32 mouse cellular contexts compared by ENCODE assay signal in the genomic region with DNA sequence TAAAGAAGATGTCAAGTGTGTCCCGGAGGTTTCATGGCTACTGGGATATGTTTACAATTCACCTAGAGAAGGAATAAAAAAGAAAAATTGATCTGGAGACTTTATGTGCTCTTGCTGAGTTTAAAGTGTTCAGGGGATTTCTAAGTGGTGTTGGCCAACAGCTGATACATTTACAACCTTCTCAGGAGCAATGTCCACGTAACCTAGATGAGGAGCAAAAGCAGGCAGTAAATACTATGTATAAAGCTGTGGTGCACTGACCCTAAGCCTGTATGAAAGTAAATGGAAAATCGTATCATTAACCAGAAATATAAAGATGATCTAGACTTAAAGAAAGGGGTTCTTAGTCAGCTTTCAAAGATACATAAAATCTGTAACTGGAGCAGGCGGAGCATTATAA.
"Had no signal": no experiment of that assay in that cellular context is flagged by ENCODE, and none has a peak within 500 bp of the region (broad histone marks: within the 10 kb centered on the region; RNA-seq: fewer than 3 reads in every experiment).

No protein-coding gene starts in this region.

- H3K27ac ChIP-seq: limb, embryonic 10.5 days; limb, embryonic 12.5 days; limb, embryonic 13.5 days; limb, embryonic 15.5 days; liver, embryonic 12.5 days; liver, embryonic 13.5 days; liver, embryonic 14.5 days; liver, embryonic 15.5 days; lung, embryonic 15.5 days; macrophage; midbrain, embryonic 10.5 days; midbrain, embryonic 12.5 days; midbrain, embryonic 13.5 days; midbrain, embryonic 15.5 days; neural tube, embryonic 12.5 days had no signal

- H3K27me3 ChIP-seq: limb, embryonic 12.5 days; limb, embryonic 13.5 days; limb, embryonic 15.5 days; liver, embryonic 12.5 days; liver, embryonic 13.5 days; liver, embryonic 15.5 days; lung, embryonic 15.5 days; megakaryocyte, embryonic 14.5 days; midbrain, embryonic 12.5 days; midbrain, embryonic 13.5 days; midbrain, embryonic 15.5 days; neural tube, embryonic 12.5 days had no signal

- DNase-seq: left cerebral cortex, postnatal 4 days; liver; liver, embryonic 13.5 days; liver, postnatal 0 days; lung, adult 18-20 months; lung, adult 2 months; lung, embryonic 14.5 days; lung, postnatal 10 days; lung, postnatal 14 days; lung, postnatal 36 days; lung, postnatal 4 days; midbrain, embryonic 14.5 days had no signal

- H3K9ac ChIP-seq: limb, embryonic 12.5 days; limb, embryonic 13.5 days; limb, embryonic 15.5 days; liver, embryonic 12.5 days; liver, embryonic 13.5 days; liver, embryonic 14.5 days; liver, embryonic 15.5 days; liver, postnatal 0 days; lung, embryonic 14.5 days; lung, embryonic 15.5 days; midbrain, embryonic 12.5 days; midbrain, embryonic 13.5 days; midbrain, embryonic 15.5 days; neural tube, embryonic 12.5 days had no signal

- ATAC-seq: liver, embryonic 12.5 days; liver, postnatal 0 days; lung, postnatal 0 days; midbrain, embryonic 13.5 days; midbrain, embryonic 15.5 days; midbrain, embryonic 16.5 days had no signal

- H3K36me3 ChIP-seq: limb, embryonic 10.5 days; limb, embryonic 12.5 days; limb, embryonic 13.5 days; limb, embryonic 15.5 days; liver, embryonic 12.5 days; liver, embryonic 13.5 days; liver, embryonic 15.5 days; lung, embryonic 15.5 days; midbrain, embryonic 10.5 days; midbrain, embryonic 12.5 days; midbrain, embryonic 13.5 days; midbrain, embryonic 15.5 days; neural tube, embryonic 12.5 days had no signal

- H3K4me3 ChIP-seq: limb, embryonic 10.5 days; limb, embryonic 12.5 days; limb, embryonic 13.5 days; limb, embryonic 15.5 days; liver, embryonic 12.5 days; liver, embryonic 13.5 days; liver, embryonic 15.5 days; lung, embryonic 15.5 days; megakaryocyte, embryonic 14.5 days; midbrain, embryonic 10.5 days; midbrain, embryonic 12.5 days; midbrain, embryonic 13.5 days; midbrain, embryonic 15.5 days; myocyte; neural tube, embryonic 12.5 days had no signal

- H3K4me1 ChIP-seq: limb, embryonic 10.5 days; limb, embryonic 12.5 days; limb, embryonic 13.5 days; limb, embryonic 15.5 days; liver, embryonic 12.5 days; liver, embryonic 13.5 days; liver, embryonic 15.5 days; lung, embryonic 15.5 days; megakaryocyte, embryonic 14.5 days; midbrain, embryonic 10.5 days; midbrain, embryonic 12.5 days; midbrain, embryonic 13.5 days; midbrain, embryonic 15.5 days; neural tube, embryonic 12.5 days had no signal

- H3K9me3 ChIP-seq: limb, embryonic 10.5 days; limb, embryonic 12.5 days; limb, embryonic 13.5 days; limb, embryonic 15.5 days; liver, embryonic 12.5 days; liver, embryonic 13.5 days; liver, embryonic 15.5 days; lung, embryonic 15.5 days; midbrain, embryonic 10.5 days; midbrain, embryonic 12.5 days; midbrain, embryonic 13.5 days; midbrain, embryonic 15.5 days; neural tube, embryonic 12.5 days had no signal

- H3K4me2 ChIP-seq: limb, embryonic 12.5 days; limb, embryonic 13.5 days; limb, embryonic 15.5 days; liver, embryonic 11.5 days; liver, embryonic 12.5 days; liver, embryonic 13.5 days; liver, embryonic 15.5 days; lung, embryonic 14.5 days; lung, embryonic 15.5 days; midbrain, embryonic 11.5 days; midbrain, embryonic 12.5 days; midbrain, embryonic 13.5 days; midbrain, embryonic 15.5 days; neural tube, embryonic 12.5 days had no signal
